Mouse (Mus musculus): ENCODE measurements at regions not wholly inside any gene's neighbourhood (a gene's known extent, or its start where the extent isn't known, plus 50 kb on each side); places are given as distances from the start of the nearest gene placed in this dataset.

GRCm38 (mm10) chr2:169450801-169451200 is 136.7 kb downstream of the Gm11011 start:
- DNase-seq (ENCODE audit: low spot score in 2 of 2) = no peak

GRCm38 (mm10) chr2:169447495-169448280 is 139.9 kb downstream of the Gm11011 start:
- peak; percentile 43 to 64 for DNase-seq (ENCODE audit: low spot score in 2 of 2)

GRCm38 (mm10) chr2:169445877-169446276 is 141.7 kb downstream of the Gm11011 start:
- DNase-seq (ENCODE audit: low spot score in 2 of 2) = no peak

GRCm38 (mm10) chr2:169445371-169445770 is 142.2 kb downstream of the Gm11011 start:
- DNase-seq (ENCODE audit: low spot score in 2 of 2) = no peak

- DNase-seq (ENCODE audit: low spot score in 2 of 2) = no peak
Observed at GRCm38 (mm10) chr2:169443271-169443670, 144.3 kb downstream of the Gm11011 start.

GRCm38 (mm10) chr2:169431516-169431915 is 156.0 kb downstream of the Gm11011 start:
- no peak for DNase-seq (ENCODE audit: low spot score in 2 of 2)

- no peak for DNase-seq (ENCODE audit: low spot score in 2 of 2)
Observed at GRCm38 (mm10) chr2:169429411-169429810, 158.1 kb downstream of the Gm11011 start.

GRCm38 (mm10) chr2:169424166-169424920 is 163.2 kb downstream of the Gm11011 start:
- peak; percentile 2 to 7 for DNase-seq (ENCODE audit: low spot score in 2 of 2)

GRCm38 (mm10) chr2:169412361-169412760 is 175.2 kb downstream of the Gm11011 start:
- no peak for DNase-seq (ENCODE audit: low spot score in 2 of 2)

- DNase-seq (ENCODE audit: low spot score in 2 of 2) = no peak
Observed at GRCm38 (mm10) chr2:169410080-169410479, 177.5 kb downstream of the Gm11011 start.

- DNase-seq (ENCODE audit: low spot score in 2 of 2) = no peak
Observed at GRCm38 (mm10) chr2:169404908-169405690, 182.4 kb downstream of the Gm11011 start.

- no peak for DNase-seq (ENCODE audit: low spot score in 2 of 2)
Observed at GRCm38 (mm10) chr2:169397758-169398157, 189.8 kb downstream of the Gm11011 start.

GRCm38 (mm10) chr2:169397013-169397412 is 190.5 kb downstream of the Gm11011 start:
- DNase-seq (ENCODE audit: low spot score in 2 of 2) = no peak

- DNase-seq (ENCODE audit: low spot score in 2 of 2) = peak; percentile 8 to 10
Observed at GRCm38 (mm10) chr2:169396294-169396693, 191.3 kb downstream of the Gm11011 start.

- DNase-seq (ENCODE audit: low spot score in 2 of 2) = peak; percentile 8 to 13
Observed at GRCm38 (mm10) chr2:169389611-169390010, 197.9 kb downstream of the Gm11011 start.

- no peak for DNase-seq (ENCODE audit: low spot score in 2 of 2)
Observed at GRCm38 (mm10) chr2:169388569-169388968, 199.0 kb downstream of the Gm11011 start.

GRCm38 (mm10) chr2:169387765-169388518 is 199.6 kb downstream of the Gm11011 start:
- no peak for DNase-seq (ENCODE audit: low spot score in 2 of 2)

- DNase-seq (ENCODE audit: low spot score in 2 of 2) = no peak
Observed at GRCm38 (mm10) chr2:169383701-169384100, 203.8 kb downstream of the Gm11011 start.

GRCm38 (mm10) chr2:169373069-169373468 is 214.5 kb downstream of the Gm11011 start:
- no peak for DNase-seq (ENCODE audit: low spot score in 2 of 2)

GRCm38 (mm10) chr2:169365046-169365445 is 222.5 kb downstream of the Gm11011 start:
- no peak for DNase-seq (ENCODE audit: low spot score in 2 of 2)

GRCm38 (mm10) chr2:169360272-169360671 is 227.3 kb downstream of the Gm11011 start:
- peak in 1 of 2 experiments; percentile 14 for DNase-seq (ENCODE audit: low spot score in 2 of 2)

All from frontal cortex, postnatal 36 days (tissue).